Comparison of ENCODE assay signal across 20 mouse cellular contexts in the genomic region with DNA sequence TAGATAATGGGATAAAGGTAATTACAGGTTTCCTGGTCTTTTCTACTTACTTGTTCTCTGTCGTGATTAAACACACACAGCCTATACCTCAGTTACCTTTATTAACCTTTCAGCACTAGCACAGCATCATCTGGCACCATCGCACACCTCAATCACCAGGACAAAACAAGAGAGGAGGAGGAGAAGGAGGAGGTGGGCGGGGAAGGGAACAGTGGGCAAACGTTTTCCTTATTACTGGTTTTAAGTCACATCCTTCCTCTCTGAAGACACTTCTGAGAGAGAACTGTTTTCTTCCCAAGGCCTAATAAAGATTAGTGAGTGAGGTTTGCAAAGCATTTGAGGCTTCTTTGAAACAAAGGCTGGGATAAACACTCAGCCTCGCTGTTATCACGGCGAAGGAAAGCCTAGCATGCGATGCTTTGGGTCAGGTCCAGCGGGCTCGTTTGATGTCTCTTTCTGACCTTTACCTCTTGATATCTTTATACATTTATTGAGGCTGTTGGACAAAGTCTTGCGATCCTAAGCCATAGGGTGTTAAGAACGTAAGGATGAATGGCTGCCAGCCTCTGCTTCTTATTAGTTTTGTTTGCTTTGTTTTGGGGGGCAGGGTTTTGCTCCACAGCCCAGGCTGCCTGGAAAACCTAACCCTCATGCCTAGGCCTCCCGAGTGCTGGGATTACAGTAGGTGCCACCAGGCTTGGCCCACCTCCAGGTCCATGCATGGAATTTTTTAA. TPM values are rescaled to one million over a fixed set of nuclear protein-coding genes. Genes with fewer than 3 reads are reported as not detected.
DNase-seq lines count a peak whose midpoint lies in the region; ATAC-seq lines count a peak whose summit lies in the region.
"Had no signal": no experiment of that assay in that cellular context is flagged by ENCODE, and none has a peak within 500 bp of the region (broad histone marks: within the 10 kb centered on the region; RNA-seq: fewer than 3 reads in every experiment).

No protein-coding gene starts in this region.

- WGBS in heart, embryonic 15.5 days: 39% methylated on average over 13 of the region's 13 CpGs
- 24% methylated on average over 13 of the region's 13 CpGs for WGBS in intestine, embryonic 15.5 days

- H3K9me3 ChIP-seq in heart, embryonic 15.5 days (replicated peaks): no peaks in the 10 kb centered on the region
- no peaks in the 10 kb centered on the region for H3K9me3 ChIP-seq in intestine, embryonic 15.5 days
- H3K9me3 ChIP-seq: G1E; limb, embryonic 12.5 days; liver, embryonic 15.5 days; megakaryocyte, embryonic 14.5 days; neural tube, embryonic 13.5 days had no signal

- no peak overlapping the region for H3K4me3 ChIP-seq in heart, embryonic 15.5 days
- no peak overlapping the region for H3K4me3 ChIP-seq in intestine, embryonic 15.5 days (replicated peaks)
- H3K4me3 ChIP-seq: layer of hippocampus, adult 2 months; left cerebral cortex, adult 2 months; limb, embryonic 12.5 days; liver, embryonic 15.5 days; megakaryocyte, embryonic 14.5 days; neural tube, embryonic 13.5 days had no signal

- no peak overlapping the region for H3K9ac ChIP-seq in heart, embryonic 15.5 days
- H3K9ac ChIP-seq in intestine, embryonic 15.5 days: no peak overlapping the region
- H3K9ac ChIP-seq: limb, embryonic 12.5 days; liver, embryonic 15.5 days; neural tube, embryonic 13.5 days had no signal

- peaks cover 12% of the 10 kb centered on the region for H3K4me1 ChIP-seq in heart, embryonic 15.5 days (replicated peaks)
- peaks cover 14% of the 10 kb centered on the region for H3K4me1 ChIP-seq in intestine, embryonic 15.5 days (replicated peaks)
- H3K4me1 ChIP-seq: neural tube, embryonic 13.5 days had no signal

- no peaks in the 10 kb centered on the region for H3K27me3 ChIP-seq in heart, embryonic 15.5 days
- no peaks in the 10 kb centered on the region for H3K27me3 ChIP-seq in intestine, embryonic 15.5 days (replicated peaks)
- H3K27me3 ChIP-seq: liver, embryonic 15.5 days; neural tube, embryonic 13.5 days had no signal

- DNase-seq in heart, adult 18-20 months: no peak
- DNase-seq in adrenal gland, adult 8-10 months: peak; percentile 23
- DNase-seq in adrenal gland, postnatal 14 days: peak; percentile 46
- no peak for DNase-seq in left cerebral cortex, adult 8-10 months (ENCODE audit: low spot score in 2 of 2)
- no peak for DNase-seq in adipocyte (ENCODE audit: low spot score)
- DNase-seq: cerebellum, adult 8-10 months; gastrocnemius, postnatal 25 days; right cerebral cortex, postnatal 25 days; thymus, postnatal 25 days had no signal

- H3K36me3 ChIP-seq in heart, embryonic 15.5 days: no peaks in the 10 kb centered on the region
- no peaks in the 10 kb centered on the region for H3K36me3 ChIP-seq in intestine, embryonic 15.5 days
- H3K36me3 ChIP-seq: limb, embryonic 12.5 days; liver, embryonic 15.5 days; neural tube, embryonic 13.5 days had no signal

- ATAC-seq in heart, embryonic 15.5 days (replicated peaks; ENCODE audit: insufficient number of reproducible peaks, insufficient read depth, low FRiP score, low read depth): no peak
- peak; percentile 93 for ATAC-seq in intestine, embryonic 15.5 days
- ATAC-seq: hindbrain, embryonic 16.5 days had no signal

- H3K4me2 ChIP-seq in heart, embryonic 15.5 days: no peak overlapping the region
- H3K4me2 ChIP-seq in intestine, embryonic 15.5 days (replicated peaks): 0 out of 2 replicates have a peak overlapping the region, but pooled peaks have one; percentile 4
- H3K4me2 ChIP-seq: heart, embryonic 11.5 days; limb, embryonic 12.5 days; liver, embryonic 15.5 days; neural tube, embryonic 13.5 days had no signal

- peak overlapping the region; percentile 22; the same call in 1 of the 2 replicates for H3K27ac ChIP-seq in heart, embryonic 15.5 days
- H3K27ac ChIP-seq in intestine, embryonic 15.5 days: 0 out of 2 replicates have a peak overlapping the region, but pooled peaks have one; percentile 66
- H3K27ac ChIP-seq: layer of hippocampus, adult 2 months; left cerebral cortex, adult 2 months; limb, embryonic 12.5 days; liver, embryonic 15.5 days; neural tube, embryonic 13.5 days had no signal

RNA-seq across cellular contexts. Expression of gene Rnf43, which starts 20.5 kb away (rescaled TPM):
- polyA plus RNA-seq in heart, embryonic 15.5 days (2015; fragmentation: Nextera tagmentation; extraction: Ambion mirVana): 1.3 and 3.3 TPM in 2 replicates
- under 1 TPM; 0.10 to 0.67 TPM for total RNA-seq in heart, adult 18-20 months (2021)
- total RNA-seq in adrenal gland, adult 8-10 months (2022): 10 to 100 TPM in 2 of 4 experiments, 1 to 10 TPM in 2; 4.8 to 17.8 (median 10.7) TPM
- total RNA-seq in adrenal gland, postnatal 14 days (2021): 5.7 and 6.4 TPM in 2 replicates
- polyA plus RNA-seq in intestine, embryonic 15.5 days (2015; fragmentation: Nextera tagmentation; extraction: Ambion mirVana): 14.1 and 14.7 TPM in 2 replicates
- total RNA-seq in left cerebral cortex, adult 8-10 months (2022): 1 to 10 TPM; 2.9 to 7.7 (median 4.8) TPM

RNA-seq across cellular contexts. Expression of gene Supt4a, which starts 54.3 kb away (rescaled TPM):
- 101 and 103 TPM in 2 replicates for polyA plus RNA-seq in heart, embryonic 15.5 days (2015; fragmentation: Nextera tagmentation; extraction: Ambion mirVana)
- total RNA-seq in heart, adult 18-20 months (2021): 10 to 100 TPM; 42.8 to 46.1 TPM
- total RNA-seq in adrenal gland, adult 8-10 months (2022): 10 to 100 TPM; 73.7 to 85.1 (median 84.2) TPM
- 56.5 and 74.2 TPM in 2 replicates for total RNA-seq in adrenal gland, postnatal 14 days (2021)
- polyA plus RNA-seq in intestine, embryonic 15.5 days (2015; fragmentation: Nextera tagmentation; extraction: Ambion mirVana): 117 and 121 TPM in 2 replicates
- 10 to 100 TPM; 63.2 to 84.3 (median 76.2) TPM for total RNA-seq in left cerebral cortex, adult 8-10 months (2022)

Comparison
In these comparisons a context has a peak if more than half of its experiments do, and no peak if none do; other contexts are left out.
1. DNase-seq: peak in adrenal gland, adult 8-10 months (single experiment) and adrenal gland, postnatal 14 days (single experiment); none in heart, adult 18-20 months (0 of 2), left cerebral cortex, adult 8-10 months (0 of 2) and adipocyte (single experiment).